Mouse (Mus musculus): ENCODE measurements around the gene Kansl1. TPM values are rescaled to one million over a fixed set of nuclear protein-coding genes. Genes with fewer than 3 reads are reported as not detected.
A peak's percentile ranks its signal among the peaks of the same experiment; 100 is the strongest.

Gene Kansl1
- total and polyA plus RNA-seq, 2 experiments from 2014 or later = 19.0 to 75.5 TPM

DNA sequence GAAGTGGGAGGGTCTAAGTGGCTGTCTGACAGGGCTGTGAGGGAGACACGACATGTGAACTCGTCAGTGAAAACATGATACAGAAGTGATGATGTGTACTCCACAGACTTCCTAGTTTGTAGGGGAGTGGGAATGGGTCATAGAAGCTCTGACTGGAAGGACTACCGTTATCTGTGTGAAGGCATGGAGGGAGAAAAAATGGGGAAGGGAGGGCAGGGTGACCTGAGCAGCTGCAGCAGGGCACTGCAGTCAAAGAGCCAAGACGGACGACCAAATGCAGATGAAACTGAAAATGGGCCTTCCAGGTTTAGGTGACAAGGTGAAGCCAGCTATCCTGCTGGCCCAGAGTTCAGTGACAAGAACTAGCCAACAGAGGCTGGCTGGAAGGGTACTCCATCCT is 134.5 kb downstream of the Kansl1 start:
- H3K27me3 ChIP-seq (ENCODE audit: insufficient read depth, low read length) = no peaks in the 10 kb centered on the region
- 74% methylated on average over 5 of the region's 5 CpGs for WGBS
- no peak for ATAC-seq
- H3K9me3 ChIP-seq (ENCODE audit: low read length) = no peaks in the 10 kb centered on the region
- no peak overlapping the region for H3K27ac ChIP-seq
- no peak for DNase-seq (ENCODE audit: low spot score)
- no peak for TF ChIP-seq CTCF (IDR thresholded peaks at IDR 0.05; ENCODE audit: low read depth)
- no peak overlapping the region for H3K4me2 ChIP-seq (ENCODE audit: low read depth, low read length)
- peaks cover 3% of the 10 kb centered on the region; the same call in 1 of the 2 replicates for H3K4me1 ChIP-seq (ENCODE audit: insufficient read depth, low read length)
- H3K36me3 ChIP-seq (ENCODE audit: insufficient read depth, low read length) = peaks cover 25% of the 10 kb centered on the region
- H3K9ac ChIP-seq (replicated peaks; ENCODE audit: low read length) = no peak overlapping the region
- H3K4me3 ChIP-seq (ENCODE audit: low read length) = no peak overlapping the region

DNA sequence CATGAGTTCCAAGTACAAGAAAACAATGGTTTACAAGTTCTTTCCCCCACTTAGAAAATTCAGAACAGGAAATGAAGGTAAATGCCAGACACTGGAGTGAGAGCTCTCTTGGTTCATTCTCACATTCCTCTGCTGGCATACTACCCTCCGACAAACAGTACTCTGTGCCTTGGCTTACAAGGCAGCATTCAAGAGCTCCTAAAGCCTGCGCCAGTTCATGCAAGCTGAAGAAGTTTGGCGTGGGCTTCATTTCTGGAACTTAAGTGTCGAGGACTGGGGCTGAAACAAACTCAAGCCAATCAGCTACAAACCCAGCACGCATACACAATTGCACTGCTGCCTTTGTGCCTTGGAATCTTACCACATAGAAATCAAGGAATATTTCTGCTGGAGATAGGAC is 136.6 kb downstream of the Kansl1 start:
- no peak overlapping the region for H3K4me2 ChIP-seq (ENCODE audit: low read depth, low read length)
- DNase-seq (ENCODE audit: low spot score) (no peak), ATAC-seq (no peak)
- H3K4me1 ChIP-seq (ENCODE audit: insufficient read depth, low read length) = peaks cover 3% of the 10 kb centered on the region; the same call in 1 of the 2 replicates
- no peaks in the 10 kb centered on the region for H3K27me3 ChIP-seq (ENCODE audit: insufficient read depth, low read length)
- no peak overlapping the region for H3K4me3 ChIP-seq (ENCODE audit: low read length)
- no peaks in the 10 kb centered on the region for H3K9me3 ChIP-seq (ENCODE audit: low read length)
- peak overlapping the region; percentile 56; the same call in 1 of the 2 replicates for H3K27ac ChIP-seq
- no peak overlapping the region for H3K9ac ChIP-seq (replicated peaks; ENCODE audit: low read length)
- WGBS = 64% methylated on average over 5 of the region's 5 CpGs
- peaks cover 25% of the 10 kb centered on the region for H3K36me3 ChIP-seq (ENCODE audit: insufficient read depth, low read length)
- TF ChIP-seq CTCF (IDR thresholded peaks at IDR 0.05; ENCODE audit: low read depth) = no peak

DNA sequence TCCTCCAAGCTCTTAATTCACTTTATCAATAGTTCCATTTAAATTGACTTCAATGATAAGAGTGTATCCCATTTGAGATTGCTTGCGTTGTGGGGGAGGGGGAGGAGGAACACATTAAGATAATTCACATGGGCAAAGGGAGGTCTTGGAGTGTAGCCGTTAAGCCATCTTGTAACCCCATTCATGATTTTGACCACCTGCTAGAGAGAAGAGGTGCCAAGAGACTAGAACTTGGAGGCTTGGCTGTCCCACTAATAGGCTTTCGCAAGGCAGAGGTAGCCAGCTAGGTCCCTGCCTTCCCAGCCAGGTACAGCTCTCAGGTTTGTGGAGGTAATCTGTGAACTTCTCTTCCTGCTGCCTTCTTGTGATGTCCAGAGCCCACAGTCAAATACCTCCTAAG is 137.5 kb downstream of the Kansl1 start:
- WGBS = 82% methylated on average over 3 of the region's 3 CpGs
- Histone ChIP-seq H3K27ac (peak overlapping the region; percentile 51; the same call in 1 of the 2 replicates), H3K27me3 (ENCODE audit: insufficient read depth, low read length) (no peaks in the 10 kb centered on the region), H3K36me3 (ENCODE audit: insufficient read depth, low read length) (peaks cover 25% of the 10 kb centered on the region), H3K4me2 (ENCODE audit: low read depth, low read length) (no peak overlapping the region), H3K9me3 (ENCODE audit: low read length) (no peaks in the 10 kb centered on the region), H3K4me3 (ENCODE audit: low read length) (no peak overlapping the region), H3K4me1 (ENCODE audit: insufficient read depth, low read length) (peaks cover 3% of the 10 kb centered on the region; the same call in 1 of the 2 replicates), H3K9ac (replicated peaks; ENCODE audit: low read length) (no peak overlapping the region)
- no peak for DNase-seq (ENCODE audit: low spot score)
- TF ChIP-seq CTCF (IDR thresholded peaks at IDR 0.05; ENCODE audit: low read depth) = no peak
- ATAC-seq = no peak

DNA sequence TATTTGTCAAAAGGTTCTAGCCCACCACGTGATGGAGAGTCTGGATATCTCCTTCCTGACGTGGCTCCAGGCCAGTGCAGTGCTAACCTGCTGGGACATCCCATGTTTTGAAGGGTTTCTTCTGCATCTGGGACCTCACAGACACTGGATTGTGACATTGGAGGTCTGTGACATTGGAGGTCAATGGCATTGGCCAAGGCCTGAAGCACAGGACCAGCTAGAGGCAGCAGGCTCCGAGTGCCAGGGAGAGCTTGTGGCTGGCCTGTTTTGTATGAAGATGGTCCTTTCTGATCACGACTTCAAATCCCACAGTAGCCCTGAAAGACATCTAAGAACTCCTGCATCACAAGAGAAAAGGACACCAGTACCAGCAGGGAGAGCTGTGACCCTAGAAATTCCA is 138.5 kb downstream of the Kansl1 start:
- Histone ChIP-seq H3K9ac (replicated peaks; ENCODE audit: low read length) (no peak overlapping the region), H3K4me3 (ENCODE audit: low read length) (no peak overlapping the region), H3K9me3 (ENCODE audit: low read length) (no peaks in the 10 kb centered on the region), H3K36me3 (ENCODE audit: insufficient read depth, low read length) (peaks cover 17% of the 10 kb centered on the region), H3K4me1 (ENCODE audit: insufficient read depth, low read length) (peaks cover 3% of the 10 kb centered on the region; the same call in 1 of the 2 replicates), H3K27me3 (ENCODE audit: insufficient read depth, low read length) (no peaks in the 10 kb centered on the region), H3K27ac (no peak overlapping the region), H3K4me2 (ENCODE audit: low read depth, low read length) (no peak overlapping the region)
- 86% methylated on average over 4 of the region's 4 CpGs for WGBS
- DNase-seq (ENCODE audit: low spot score) = no peak
- no peak for ATAC-seq
- TF ChIP-seq CTCF (IDR thresholded peaks at IDR 0.05; ENCODE audit: low read depth) = no peak

DNA sequence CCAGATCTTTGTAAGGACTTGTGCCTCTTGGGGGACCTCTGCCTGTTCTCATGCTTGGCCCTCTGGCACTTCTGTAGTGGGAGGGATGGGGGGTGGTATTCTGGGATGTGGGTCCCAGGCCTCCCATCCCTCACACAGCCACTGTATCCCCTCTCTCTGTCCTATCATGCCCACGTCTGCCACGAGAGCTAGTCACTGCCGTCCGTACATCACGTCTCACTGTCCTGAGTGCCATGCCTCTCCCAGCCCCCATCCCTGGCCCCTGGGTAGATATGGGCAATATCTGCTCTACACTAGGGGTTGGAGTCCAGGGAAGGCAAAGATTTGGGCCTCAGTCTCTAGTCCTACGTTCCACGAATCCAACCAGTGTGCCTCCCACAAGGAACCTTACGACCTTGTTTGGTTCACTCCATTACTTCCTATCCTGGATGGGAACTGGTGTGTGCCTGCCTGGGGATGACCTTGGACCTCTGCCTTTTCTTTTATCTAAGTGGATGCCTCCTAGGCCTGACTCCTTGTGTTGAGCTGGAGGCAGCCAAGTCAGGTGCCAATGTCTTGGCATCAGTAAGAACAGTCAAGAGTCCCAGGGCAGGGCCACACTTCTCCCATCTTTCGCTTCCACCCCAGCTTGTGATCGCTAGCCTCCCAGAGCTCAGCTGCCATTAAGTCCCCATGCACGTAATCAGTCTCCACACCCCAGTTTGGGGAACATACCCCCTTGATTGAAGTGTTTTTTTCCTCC is 139.3 kb downstream of the Kansl1 start:
- TF ChIP-seq CTCF (IDR thresholded peaks at IDR 0.05; ENCODE audit: low read depth) = no peak
- ATAC-seq = no peak
- Histone ChIP-seq H3K27me3 (ENCODE audit: insufficient read depth, low read length) (no peaks in the 10 kb centered on the region), H3K4me3 (ENCODE audit: low read length) (no peak overlapping the region), H3K36me3 (ENCODE audit: insufficient read depth, low read length) (peaks cover 9% of the 10 kb centered on the region), H3K9me3 (ENCODE audit: low read length) (no peaks in the 10 kb centered on the region), H3K4me2 (ENCODE audit: low read depth, low read length) (no peak overlapping the region), H3K27ac (no peak overlapping the region), H3K4me1 (ENCODE audit: insufficient read depth, low read length) (peaks cover 3% of the 10 kb centered on the region; the same call in 1 of the 2 replicates), H3K9ac (replicated peaks; ENCODE audit: low read length) (no peak overlapping the region)
- DNase-seq (ENCODE audit: low spot score) = no peak
- WGBS = 76% methylated on average over 11 of the region's 11 CpGs

DNA sequence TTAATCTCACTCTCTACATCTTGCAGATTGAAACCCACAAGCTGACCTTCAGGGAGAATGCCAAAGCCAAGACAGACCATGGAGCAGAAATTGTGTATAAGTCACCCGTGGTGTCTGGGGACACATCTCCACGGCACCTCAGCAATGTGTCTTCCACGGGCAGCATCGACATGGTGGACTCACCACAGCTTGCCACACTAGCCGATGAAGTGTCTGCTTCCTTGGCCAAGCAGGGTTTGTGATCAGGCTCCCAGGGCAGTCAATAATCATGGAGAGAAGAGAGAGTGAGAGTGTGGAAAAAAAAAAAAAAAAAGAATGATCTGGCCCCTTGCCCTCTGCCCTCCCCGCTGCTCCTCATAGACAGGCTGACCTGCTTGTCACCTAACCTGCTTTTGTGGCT is 140.7 kb downstream of the Kansl1 start:
- Histone ChIP-seq H3K27me3 (ENCODE audit: insufficient read depth, low read length) (no peaks in the 10 kb centered on the region), H3K9ac (replicated peaks; ENCODE audit: low read length) (no peak overlapping the region), H3K4me2 (ENCODE audit: low read depth, low read length) (no peak overlapping the region), H3K27ac (no peak overlapping the region), H3K36me3 (ENCODE audit: insufficient read depth, low read length) (peaks cover 1% of the 10 kb centered on the region), H3K4me3 (ENCODE audit: low read length) (no peak overlapping the region), H3K9me3 (ENCODE audit: low read length) (no peaks in the 10 kb centered on the region), H3K4me1 (ENCODE audit: insufficient read depth, low read length) (peaks cover 3% of the 10 kb centered on the region; the same call in 1 of the 2 replicates)
- no peak for TF ChIP-seq CTCF (IDR thresholded peaks at IDR 0.05; ENCODE audit: low read depth)
- DNase-seq (ENCODE audit: low spot score) (no peak), ATAC-seq (no peak)
- 83% methylated on average over 6 of the region's 6 CpGs for WGBS

DNA sequence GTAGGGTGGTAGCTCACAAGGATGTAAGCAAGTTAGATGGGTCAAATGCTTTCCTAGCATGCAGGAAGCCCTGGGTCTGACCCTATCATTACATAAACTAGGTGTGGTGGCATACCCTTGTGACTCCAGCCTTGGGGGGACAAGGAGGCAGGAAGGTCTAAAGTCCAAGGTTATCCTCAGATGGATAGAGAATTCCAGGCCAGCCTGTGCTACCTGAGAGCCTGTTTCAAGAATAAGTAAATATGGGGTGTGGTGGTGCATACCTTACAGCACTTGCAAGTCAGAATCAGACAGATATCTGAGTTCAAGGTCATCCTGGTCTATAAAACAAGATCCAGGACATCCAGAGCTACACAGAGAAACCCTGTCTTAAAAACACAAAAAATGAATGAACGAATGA is 141.2 kb downstream of the Kansl1 start:
- H3K36me3 ChIP-seq (ENCODE audit: insufficient read depth, low read length) = no peaks in the 10 kb centered on the region; the same call in none of the 2 replicates
- no peak overlapping the region for H3K9ac ChIP-seq (replicated peaks; ENCODE audit: low read length)

More for the DNA sequence above, 141.2 kb downstream of the Kansl1 start:
- DNase-seq (ENCODE audit: low spot score) = no peak
- no peak for ATAC-seq
- no peak for TF ChIP-seq CTCF (IDR thresholded peaks at IDR 0.05; ENCODE audit: low read depth)
- H3K9me3 ChIP-seq (ENCODE audit: low read length) = no peaks in the 10 kb centered on the region
- WGBS = 95% methylated on average over 1 of the region's 1 CpGs
- H3K4me2 ChIP-seq (ENCODE audit: low read depth, low read length) = no peak overlapping the region
- H3K4me3 ChIP-seq (ENCODE audit: low read length) = no peak overlapping the region
- no peak overlapping the region for H3K27ac ChIP-seq
- peaks cover 3% of the 10 kb centered on the region; the same call in 1 of the 2 replicates for H3K4me1 ChIP-seq (ENCODE audit: insufficient read depth, low read length)
- no peaks in the 10 kb centered on the region for H3K27me3 ChIP-seq (ENCODE audit: insufficient read depth, low read length)
